8 mouse cellular contexts compared by ENCODE assay signal in the genomic region with DNA sequence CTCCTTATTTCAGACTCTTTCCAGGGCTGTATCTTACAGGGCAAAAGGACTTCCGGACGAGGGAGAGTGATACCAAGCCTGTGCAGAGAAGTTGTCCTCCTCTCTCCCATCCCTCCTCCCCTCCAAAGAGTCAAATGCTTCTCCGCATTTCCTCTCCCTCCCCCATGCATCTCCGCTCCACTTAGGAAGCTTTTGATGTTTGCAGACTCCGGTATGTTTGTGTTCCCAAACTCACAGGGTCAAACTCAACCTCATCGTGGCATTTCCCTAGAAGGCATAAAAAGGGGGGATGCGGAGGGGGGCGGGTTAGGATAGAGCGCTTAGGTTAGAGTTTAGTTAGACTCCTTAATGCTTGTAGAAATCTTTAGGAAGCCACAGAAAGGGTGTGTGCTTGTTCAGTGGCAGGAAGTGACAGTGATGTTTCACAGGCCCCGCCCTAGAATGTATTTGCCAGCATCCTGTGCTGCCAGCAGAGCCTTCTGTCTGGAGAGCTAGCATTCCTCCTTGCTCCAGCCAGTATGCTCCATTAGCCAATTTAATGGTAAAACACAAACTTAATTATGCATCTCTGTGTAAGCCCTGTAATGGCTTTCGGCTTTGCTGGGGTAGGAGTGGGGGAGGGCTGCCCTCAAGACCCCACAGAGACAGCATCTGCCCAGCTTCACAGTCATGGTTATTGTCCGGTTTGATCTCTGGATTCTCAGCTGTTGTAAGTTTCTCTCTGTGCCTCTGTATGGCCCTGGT. TPM values are rescaled to one million over a fixed set of nuclear protein-coding genes. Genes with fewer than 3 reads are reported as not detected.
DNase-seq lines count a peak whose midpoint lies in the region; ATAC-seq lines count a peak whose summit lies in the region.

No protein-coding gene starts in this region.

- WGBS in forebrain, embryonic 12.5 days: 30% methylated on average over 12 of the region's 12 CpGs
- 6% methylated on average over 12 of the region's 12 CpGs for WGBS in limb, embryonic 13.5 days
- 30% methylated on average over 12 of the region's 12 CpGs for WGBS in midbrain, embryonic 11.5 days
- 4% methylated on average over 12 of the region's 12 CpGs for WGBS in stomach, embryonic 15.5 days

- H3K27me3 ChIP-seq in forebrain, embryonic 12.5 days: no peaks in the 10 kb centered on the region
- H3K27me3 ChIP-seq in limb, embryonic 13.5 days: no peaks in the 10 kb centered on the region
- no peaks in the 10 kb centered on the region for H3K27me3 ChIP-seq in midbrain, embryonic 11.5 days (ENCODE audit: control insufficient read depth, insufficient read depth, low read length)
- no peaks in the 10 kb centered on the region for H3K27me3 ChIP-seq in stomach, embryonic 15.5 days (replicated peaks)

- H3K4me2 ChIP-seq in forebrain, embryonic 12.5 days: peak overlapping the region; percentile 37
- H3K4me2 ChIP-seq in limb, embryonic 13.5 days (replicated peaks): peak overlapping the region; percentile 60
- peak overlapping the region; percentile 19; the same call in 1 of the 2 replicates for H3K4me2 ChIP-seq in midbrain, embryonic 11.5 days
- peak overlapping the region; percentile 63 for H3K4me2 ChIP-seq in stomach, embryonic 15.5 days

- ATAC-seq in activated CD4-positive, CD25-positive, alpha-beta regulatory T cell, adult 4 months: peak; percentile 97
- ATAC-seq in forebrain, embryonic 12.5 days (ENCODE audit: low FRiP score): peak; percentile 65
- peak; percentile 89 to 94 for ATAC-seq in hematopoietic stem cell, adult 5-6 weeks (replicated peaks in 1 of 2; ENCODE audit: insufficient read depth in 1 of 2, low FRiP score in 2 of 2, low TSS enrichment in 1 of 2, low read depth in 1 of 2, poor library complexity in 2 of 2, severe bottlenecking in 2 of 2)
- ATAC-seq in limb, embryonic 13.5 days (ENCODE audit: low FRiP score, low read depth): peak; percentile 59
- ATAC-seq in midbrain, embryonic 11.5 days (ENCODE audit: low FRiP score): peak; percentile 74
- ATAC-seq in stomach, embryonic 15.5 days (ENCODE audit: insufficient read depth, low FRiP score, low read depth): peak; percentile 72

- no peaks in the 10 kb centered on the region for H3K9me3 ChIP-seq in forebrain, embryonic 12.5 days
- no peaks in the 10 kb centered on the region for H3K9me3 ChIP-seq in limb, embryonic 13.5 days
- no peaks in the 10 kb centered on the region for H3K9me3 ChIP-seq in midbrain, embryonic 11.5 days (ENCODE audit: control insufficient read depth, low read length)
- no peaks in the 10 kb centered on the region for H3K9me3 ChIP-seq in stomach, embryonic 15.5 days

- peak overlapping the region; percentile 16 for H3K4me3 ChIP-seq in forebrain, embryonic 12.5 days (replicated peaks)
- H3K4me3 ChIP-seq in limb, embryonic 13.5 days: peak overlapping the region; percentile 30
- no peak overlapping the region for H3K4me3 ChIP-seq in midbrain, embryonic 11.5 days (ENCODE audit: low read depth, low read length)
- H3K4me3 ChIP-seq in stomach, embryonic 15.5 days (replicated peaks): peak overlapping the region; percentile 38

- H3K9ac ChIP-seq in forebrain, embryonic 12.5 days: 0 out of 2 replicates have a peak overlapping the region, but pooled peaks have one; percentile 21
- H3K9ac ChIP-seq in limb, embryonic 13.5 days: 0 out of 2 replicates have a peak overlapping the region, but pooled peaks have one; percentile 5
- H3K9ac ChIP-seq in midbrain, embryonic 11.5 days (ENCODE audit: low read length): no peak overlapping the region
- no peak overlapping the region for H3K9ac ChIP-seq in stomach, embryonic 15.5 days

- H3K27ac ChIP-seq in forebrain, embryonic 12.5 days: 0 out of 2 replicates have a peak overlapping the region, but pooled peaks have one; percentile 42
- H3K27ac ChIP-seq in limb, embryonic 13.5 days: no peak overlapping the region
- H3K27ac ChIP-seq in midbrain, embryonic 11.5 days (ENCODE audit: low read depth, low read length): no peak overlapping the region
- H3K27ac ChIP-seq in stomach, embryonic 15.5 days: peak overlapping the region; percentile 72

- DNase-seq in adrenal gland, adult 8-10 months: peak; percentile 5
- no peak for DNase-seq in adrenal gland, postnatal 25 days
- peak; percentile 92 for DNase-seq in midbrain, embryonic 11.5 days (ENCODE audit: low spot score, missing footprints)

- peaks cover 30% of the 10 kb centered on the region for H3K4me1 ChIP-seq in forebrain, embryonic 12.5 days
- peaks cover 25% of the 10 kb centered on the region for H3K4me1 ChIP-seq in limb, embryonic 13.5 days
- H3K4me1 ChIP-seq in midbrain, embryonic 11.5 days (ENCODE audit: control insufficient read depth, insufficient read depth, low read length): peaks cover 5% of the 10 kb centered on the region; the same call in 1 of the 2 replicates
- H3K4me1 ChIP-seq in stomach, embryonic 15.5 days: peaks cover 15% of the 10 kb centered on the region

- no peaks in the 10 kb centered on the region for H3K36me3 ChIP-seq in forebrain, embryonic 12.5 days (replicated peaks)
- H3K36me3 ChIP-seq in limb, embryonic 13.5 days: no peaks in the 10 kb centered on the region
- H3K36me3 ChIP-seq in midbrain, embryonic 11.5 days (ENCODE audit: control insufficient read depth, insufficient read depth, low read length): no peaks in the 10 kb centered on the region
- no peaks in the 10 kb centered on the region for H3K36me3 ChIP-seq in stomach, embryonic 15.5 days

RNA-seq across cellular contexts. Expression of gene Depdc1b, which starts 18.6 kb away (rescaled TPM):
- total RNA-seq in adrenal gland, adult 8-10 months (2022): under 1 TPM in 3 of 4 experiments, not detected in 1; 0.28 to 0.83 (median 0.31) TPM
- total RNA-seq in adrenal gland, postnatal 25 days (2021): 1.2 and 2.2 TPM in 2 replicates
- polyA plus RNA-seq in activated CD4-positive, CD25-positive, alpha-beta regulatory T cell, adult 4 months (2017; shearing (Covaris generic)): 1 to 10 TPM in 1 of 2 experiments, under 1 TPM in 1; 0.57 to 3.1 TPM
- polyA plus RNA-seq in forebrain, embryonic 12.5 days (2016; fragmentation: Nextera tagmentation; extraction: Ambion mirVana): 18.2 and 22.6 TPM in 2 replicates
- 16.1 and 19.9 TPM in 2 replicates for total RNA-seq in hematopoietic stem cell, adult 5-6 weeks (2017)
- polyA plus RNA-seq in limb, embryonic 13.5 days (2015; fragmentation: Nextera tagmentation; extraction: Ambion mirVana): 9.7 and 10.8 TPM in 2 replicates
- polyA plus RNA-seq in midbrain, embryonic 11.5 days (2014; fragmentation: Nextera tagmentation; extraction: Ambion mirVana): 16.8 and 17.3 TPM in 2 replicates
- polyA plus RNA-seq in stomach, embryonic 15.5 days (2015; fragmentation: Nextera tagmentation; extraction: Ambion mirVana): 6.9 and 7.6 TPM in 2 replicates

Comparison
In these comparisons a context has a peak if more than half of its experiments do, and no peak if none do; other contexts are left out.
1. H3K27ac ChIP-seq: peak in forebrain, embryonic 12.5 days (single experiment) and stomach, embryonic 15.5 days (single experiment); none in limb, embryonic 13.5 days (single experiment) and midbrain, embryonic 11.5 days (single experiment).
2. H3K9ac ChIP-seq: peak in forebrain, embryonic 12.5 days (single experiment) and limb, embryonic 13.5 days (single experiment); none in midbrain, embryonic 11.5 days (single experiment) and stomach, embryonic 15.5 days (single experiment).
3. Peak in every context shown above with its lines, with median percentiles within 50 percentile points of each other: ATAC-seq and H3K4me2 ChIP-seq.